Mouse (Mus musculus) bone marrow macrophage, adult 2 months (primary cell): ENCODE measurements at regions not wholly inside any gene's neighbourhood (a gene's known extent, or its start where the extent isn't known, plus 50 kb on each side); places are given as distances from the start of the nearest gene placed in this dataset.

ENCODE experiments used
- CTCF ChIP-seq: IDR thresholded peaks from 2 replicates; pipeline ENCODE4 v1.5.1; 2012; ENCODE audit warnings: low read depth, mild to moderate bottlenecking, low read length, moderate library complexity
- POLR2A ChIP-seq: IDR thresholded peaks from 2 replicates; pipeline ENCODE4 v1.6.1; 2012; ENCODE audit warnings: mild to moderate bottlenecking, low read depth, low read length, borderline replicate concordance

DNA sequence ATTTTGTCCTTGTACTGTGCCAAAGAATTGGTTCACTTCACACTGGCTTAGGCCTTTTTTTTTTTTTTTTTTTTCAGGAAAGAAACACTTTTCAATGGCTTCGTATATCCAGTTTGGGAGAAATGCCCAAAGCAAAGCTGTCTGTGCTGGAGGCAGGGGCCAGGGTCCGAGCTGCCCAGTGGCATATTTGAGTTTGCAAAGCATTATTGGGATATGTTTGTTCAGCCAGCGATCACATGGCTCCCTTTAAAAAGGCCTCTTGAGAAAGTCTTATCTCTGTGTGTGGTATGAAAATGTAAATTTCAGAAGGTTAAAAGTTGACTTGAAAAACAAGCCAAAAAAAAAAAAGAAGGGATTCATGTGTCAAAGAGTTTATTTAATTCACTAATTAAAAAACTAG lies 130.1 kb downstream of the 1500009L16Rik start:
- TF ChIP-seq POLR2A, result no peak
- TF ChIP-seq CTCF, result no peak
